Mouse (Mus musculus): Measurements from ENCODE around the gene Lipi.

Gene Lipi

DNA sequence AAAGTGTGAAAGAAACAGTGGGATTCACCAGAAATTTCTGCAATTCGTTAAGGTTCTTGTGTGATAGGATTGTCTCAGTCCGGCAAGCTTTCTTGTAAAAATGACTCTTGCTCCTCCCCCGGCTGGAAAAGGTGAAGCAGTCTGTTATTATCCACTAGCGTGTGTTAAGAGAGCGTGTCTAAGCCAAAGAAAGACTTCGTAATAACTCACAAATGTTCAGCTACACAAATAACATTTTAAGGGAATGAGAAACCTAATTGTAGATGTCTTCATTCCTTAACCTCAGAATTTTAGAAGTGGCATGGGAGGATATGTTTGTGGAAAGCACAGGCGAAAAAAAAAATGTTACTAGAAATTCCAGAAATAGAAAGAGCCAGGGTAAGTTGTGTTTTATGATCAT is at the start of gene Lipi:
Gene Lipi, minus strand, starts transcription at position 101 of the 400 bp plus-strand sequence.
- DNase-seq (ENCODE audit: low spot score in 2 of 2), result no peak

DNA sequence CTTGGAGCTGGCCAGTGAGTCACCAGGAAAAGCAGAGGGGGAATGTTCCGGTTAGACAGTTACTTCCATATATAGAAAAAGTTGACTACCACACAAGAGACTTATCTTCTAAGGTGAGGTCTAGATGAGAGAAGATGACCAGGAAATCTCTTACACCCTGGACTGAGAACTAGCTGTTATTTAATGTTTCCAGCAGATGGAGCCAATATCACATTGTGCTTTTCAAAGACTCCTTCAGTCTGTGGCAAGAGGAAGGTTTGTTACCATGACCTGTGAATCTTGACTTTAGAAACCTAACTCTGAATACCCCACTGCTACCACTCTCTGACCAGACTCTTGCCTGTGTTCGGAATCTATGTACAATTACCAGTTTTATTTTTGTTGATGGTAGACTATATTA is 42.0 kb upstream of the Lipi start:
- no peak for DNase-seq (ENCODE audit: low spot score in 2 of 2)

DNA sequence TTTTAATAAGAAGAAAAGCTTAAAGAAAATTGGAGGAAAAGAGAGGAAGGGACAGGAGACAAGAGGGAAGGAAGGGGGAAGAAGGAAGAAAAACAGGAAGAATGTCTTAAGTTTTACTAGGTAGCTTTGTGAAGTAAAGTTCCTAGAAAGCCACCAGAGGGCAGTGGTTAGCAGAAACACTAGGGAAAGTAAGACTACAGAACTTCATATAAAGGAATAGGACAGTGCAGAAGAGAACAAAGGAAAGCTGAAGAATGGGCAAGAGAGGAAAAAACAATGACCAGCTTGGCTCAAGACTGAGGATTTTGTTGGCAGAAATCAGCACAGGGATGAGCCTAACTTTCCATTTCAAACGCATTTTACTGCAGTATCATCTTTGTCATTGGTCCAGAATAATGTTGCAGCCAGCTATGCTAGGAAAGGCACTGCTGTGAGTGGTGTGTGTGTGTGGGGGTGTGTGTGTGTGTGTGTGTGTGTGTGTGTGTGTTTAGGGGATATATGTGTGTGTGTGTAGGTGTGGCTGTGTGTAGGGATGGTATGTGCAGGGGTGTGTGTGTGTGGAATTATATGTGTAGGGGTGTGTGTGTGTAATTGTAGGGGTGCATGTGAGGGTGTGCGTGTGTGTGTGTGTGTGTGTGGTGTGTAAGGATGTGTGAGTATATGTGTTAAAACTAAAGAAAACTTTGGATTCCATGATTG is 31.9 kb upstream of the Lipi start:
- DNase-seq (ENCODE audit: low spot score in 2 of 2), result no peak

DNA sequence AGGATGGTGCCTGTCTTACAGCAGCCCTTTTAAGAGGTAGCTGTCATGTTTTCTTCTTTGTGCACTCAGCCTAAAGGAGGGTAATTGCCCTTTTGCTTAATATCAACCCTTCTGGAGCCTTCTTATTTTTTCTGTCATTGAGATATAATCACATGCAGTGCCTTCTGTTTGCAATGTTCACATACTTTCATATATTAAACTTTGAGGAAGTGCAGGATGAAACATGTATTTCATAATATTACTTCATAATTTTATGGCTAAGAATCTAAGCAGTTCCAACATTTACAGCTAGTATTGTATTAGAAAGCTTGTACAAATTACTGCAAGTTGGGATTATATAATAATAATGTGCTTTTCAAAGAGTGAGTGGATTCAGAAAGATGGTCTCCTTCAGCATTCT is 26.7 kb upstream of the Lipi start:
- no peak for DNase-seq (ENCODE audit: low spot score in 2 of 2)

- no peak for DNase-seq (ENCODE audit: low spot score in 2 of 2)
Observed at GRCm38 (mm10) chr16:75606415-75606814, 20.6 kb upstream of the Lipi start.

DNA sequence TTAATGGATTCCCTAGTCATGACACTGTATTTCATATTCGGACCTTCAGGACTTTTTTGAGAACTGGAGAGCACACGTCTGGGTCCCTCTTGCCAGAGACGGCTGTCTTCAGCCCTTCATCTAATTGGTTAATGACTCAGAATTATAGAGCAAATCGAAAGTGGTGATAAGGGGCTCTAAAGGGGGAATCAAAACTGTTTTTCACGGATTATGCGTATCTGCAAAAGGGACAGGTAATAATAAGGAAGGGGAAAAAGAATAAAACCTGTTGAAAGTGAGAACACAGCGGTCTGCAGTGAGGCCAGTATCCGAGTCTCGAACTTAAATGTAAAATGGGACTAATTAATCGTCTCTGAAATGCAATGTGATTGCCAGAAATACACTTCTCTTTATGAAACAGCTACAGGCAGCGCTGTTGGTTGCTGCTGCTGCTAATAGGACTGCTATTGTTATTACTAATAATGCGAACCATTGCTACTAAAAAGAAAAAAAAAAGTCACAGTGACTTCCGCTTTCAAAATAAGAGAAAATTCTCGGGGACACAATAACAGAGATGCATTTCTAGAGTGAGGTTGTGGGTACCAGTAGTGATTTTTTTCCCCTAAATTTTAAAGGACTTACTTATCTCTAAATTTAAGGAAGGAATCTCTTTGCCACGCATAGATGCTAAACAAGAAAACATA is 7.8 kb upstream of the Lipi start:
- DNase-seq (ENCODE audit: low spot score in 2 of 2), result no peak

DNA sequence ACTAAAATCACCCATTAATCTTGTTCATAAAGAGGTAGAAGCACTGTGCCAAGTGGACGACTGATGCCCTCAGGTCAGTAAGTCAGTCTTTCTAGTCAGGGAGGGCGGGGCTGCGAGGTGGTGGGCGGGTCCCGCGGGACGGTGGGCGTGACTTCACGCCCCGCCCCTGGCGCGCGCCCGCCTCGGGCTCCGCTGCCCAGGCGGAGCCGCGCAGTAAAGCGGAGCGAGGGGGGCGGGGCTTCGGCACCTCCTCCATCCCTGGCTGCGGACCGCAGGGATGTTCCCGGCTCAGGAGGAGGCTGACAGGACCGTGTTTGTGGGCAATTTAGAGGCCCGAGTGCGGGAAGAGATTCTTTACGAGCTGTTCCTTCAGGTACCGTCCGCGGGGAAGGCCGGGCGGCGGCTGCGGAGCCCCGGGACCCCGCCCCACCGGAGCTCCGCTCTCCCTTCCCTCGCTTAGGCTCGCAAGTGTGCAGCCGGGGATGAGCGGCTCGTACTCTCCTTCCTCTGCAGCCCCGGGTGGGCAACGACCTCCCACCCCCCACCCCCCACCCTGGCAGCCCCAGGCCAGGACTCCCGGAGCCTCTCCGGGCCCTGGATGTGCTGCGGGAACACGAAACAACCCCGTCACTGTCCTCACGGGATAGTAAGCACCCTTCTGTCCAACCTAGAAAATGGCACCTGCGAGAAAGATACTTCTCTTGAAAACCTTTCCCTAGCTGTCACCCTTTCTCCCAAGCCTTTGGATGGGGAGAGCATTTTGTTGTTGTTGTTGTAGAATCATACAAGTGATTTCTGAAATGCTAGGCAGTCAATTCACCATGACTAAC is 7.0 kb upstream of the Lipi start, which contains the start of gene Rbm11:
Gene Rbm11, plus strand, starts transcription at position 174 of the 830 bp plus-strand sequence.
- DNase-seq (ENCODE audit: low spot score in 2 of 2), result peak; percentile 67 to 88

DNA sequence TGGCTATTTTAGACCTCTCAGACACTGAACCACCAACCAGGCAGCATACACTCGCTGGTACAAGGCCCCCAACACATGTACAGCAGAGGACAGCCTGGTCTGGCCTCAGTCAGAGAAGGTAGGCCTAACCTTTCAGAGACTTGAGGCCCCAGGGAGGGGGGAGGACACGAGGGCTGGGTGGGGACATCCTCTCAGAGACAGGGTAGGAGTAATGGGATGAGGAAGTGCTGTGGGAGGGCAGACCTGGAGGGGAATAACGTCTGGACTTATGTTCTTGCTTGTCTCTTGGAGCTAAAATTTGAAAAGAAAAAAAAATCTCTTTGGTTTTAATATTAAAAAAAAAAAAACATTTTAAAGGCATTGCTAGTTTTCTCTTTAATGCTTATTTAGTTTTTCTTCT is 605 bp upstream of the Lipi start:
- no peak for DNase-seq (ENCODE audit: low spot score in 2 of 2)

- no peak for DNase-seq (ENCODE audit: low spot score in 2 of 2)
Observed at GRCm38 (mm10) chr16:75582279-75582678, 3.6 kb downstream of the Lipi start.

- DNase-seq (ENCODE audit: low spot score in 2 of 2), result no peak
Observed at GRCm38 (mm10) chr16:75562910-75563309, 23.0 kb downstream of the Lipi start.

DNA sequence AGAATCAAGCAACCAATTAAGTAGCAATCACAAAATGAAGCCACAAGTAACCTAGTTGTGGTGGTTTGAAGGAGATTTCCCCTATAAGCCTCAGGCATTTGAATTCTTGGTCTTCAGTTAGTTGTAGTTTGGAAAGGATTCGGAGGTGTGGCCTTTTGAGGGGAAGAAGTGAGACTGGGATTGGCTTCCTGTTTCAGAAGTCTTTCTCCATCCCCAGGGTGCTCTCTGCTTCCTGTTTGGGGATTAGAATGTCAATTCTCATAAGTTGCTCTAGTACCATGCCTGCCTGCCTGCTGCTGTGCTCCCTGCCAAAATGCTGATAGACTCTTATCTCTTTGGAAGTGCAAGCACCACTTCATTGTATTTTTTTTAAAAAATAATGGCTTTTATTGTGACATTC is 40.6 kb downstream of the Lipi start:
- no peak for DNase-seq (ENCODE audit: low spot score in 2 of 2)

DNA sequence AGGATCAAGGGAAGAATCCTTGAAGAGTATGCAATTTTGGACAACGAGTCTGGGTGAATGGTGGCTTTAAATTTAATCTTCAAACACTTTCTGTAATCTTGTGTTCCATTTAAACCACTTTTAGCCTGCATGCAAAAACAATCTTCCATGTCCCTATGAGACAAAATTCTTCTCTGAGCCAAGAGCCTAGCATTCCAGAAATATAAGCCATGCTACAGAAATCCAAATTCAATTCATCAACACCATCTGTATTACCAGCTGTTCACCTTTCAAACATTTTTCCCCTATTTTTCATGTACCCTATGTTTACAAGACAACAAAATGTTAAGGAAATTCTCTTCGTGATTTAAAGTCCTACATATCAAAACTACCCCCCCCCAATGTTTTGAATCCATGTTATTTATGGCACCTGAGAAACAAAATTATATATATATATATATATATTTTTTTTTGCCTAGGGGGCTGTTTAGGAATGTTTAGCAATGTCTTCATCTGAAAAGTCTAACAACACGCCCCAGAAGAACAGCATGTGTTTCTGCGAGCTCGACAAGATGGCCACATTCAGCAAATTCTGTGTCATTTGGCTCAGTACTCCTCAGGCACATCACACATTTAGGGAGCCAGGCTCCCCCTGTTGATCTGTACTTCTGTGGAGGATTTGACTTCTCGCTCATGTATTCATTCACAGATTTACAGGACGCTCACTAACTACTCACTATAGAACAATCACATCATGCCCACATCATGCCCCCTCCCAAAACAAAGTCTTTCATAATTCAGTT is 47.9 kb downstream of the Lipi start:
- DNase-seq (ENCODE audit: low spot score in 2 of 2), result no peak

GRCm38 (mm10) chr16:75531705-75532104 is 54.2 kb downstream of the Lipi start:
- no peak for DNase-seq (ENCODE audit: low spot score in 2 of 2)

GRCm38 (mm10) chr16:75496568-75496967 is 89.3 kb downstream of the Lipi start:
- no peak for DNase-seq (ENCODE audit: low spot score in 2 of 2)

Data from spleen, postnatal 4 days (tissue).